Mouse (Mus musculus): ENCODE data around the gene Srsf10. TPM values are rescaled to one million over a fixed set of nuclear protein-coding genes. Genes with fewer than 3 reads are reported as not detected.

The Srsf10 gene
- polyA plus RNA-seq, 1 experiment from 2014 or later = 190 TPM

- no peak for ATAC-seq
- H3K36me3 ChIP-seq (ENCODE audit: control insufficient read depth, insufficient read depth, low read length) = no peaks in the 10 kb centered on the region
- no peak overlapping the region for H3K4me3 ChIP-seq (ENCODE audit: low read depth, low read length)
- no peak overlapping the region for H3K9ac ChIP-seq (ENCODE audit: low read depth, low read length)
- no peaks in the 10 kb centered on the region for H3K9me3 ChIP-seq (replicated peaks; ENCODE audit: control insufficient read depth, low read length, poor library complexity, severe bottlenecking)
- H3K4me1 ChIP-seq (ENCODE audit: control insufficient read depth, insufficient read depth, low read length) = peaks cover 25% of the 10 kb centered on the region
- H3K4me2 ChIP-seq (ENCODE audit: low read length) = no peak overlapping the region
- H3K27me3 ChIP-seq (ENCODE audit: control insufficient read depth, insufficient read depth, low read depth, low read length) = no peaks in the 10 kb centered on the region
- WGBS = 78% methylated on average over 11 of the region's 11 CpGs
- peak overlapping the region; percentile 15; the same call in 1 of the 2 replicates for H3K27ac ChIP-seq (ENCODE audit: low read length)
Measured at GRCm38 (mm10) chr4:135832070-135832469, 23.5 kb upstream of the Srsf10 start.

- WGBS = 31% methylated on average over 12 of the region's 12 CpGs
- no peaks in the 10 kb centered on the region for H3K36me3 ChIP-seq (ENCODE audit: control insufficient read depth, insufficient read depth, low read length)
- H3K4me3 ChIP-seq (ENCODE audit: low read depth, low read length) = no peak overlapping the region
- peak overlapping the region; percentile 7; the same call in 1 of the 2 replicates for H3K4me2 ChIP-seq (ENCODE audit: low read length)
- peak overlapping the region; percentile 87 for H3K27ac ChIP-seq (ENCODE audit: low read length)
- H3K4me1 ChIP-seq (ENCODE audit: control insufficient read depth, insufficient read depth, low read length) = peaks cover 23% of the 10 kb centered on the region
- H3K9ac ChIP-seq (ENCODE audit: low read depth, low read length) = peak overlapping the region; percentile 40; the same call in 1 of the 2 replicates
- no peaks in the 10 kb centered on the region for H3K27me3 ChIP-seq (ENCODE audit: control insufficient read depth, insufficient read depth, low read depth, low read length)
- peak; percentile 82 for ATAC-seq
- H3K9me3 ChIP-seq (replicated peaks; ENCODE audit: control insufficient read depth, low read length, poor library complexity, severe bottlenecking) = no peaks in the 10 kb centered on the region
Measured at GRCm38 (mm10) chr4:135833301-135834123, 22.0 kb upstream of the Srsf10 start.

GRCm38 (mm10) chr4:135834124-135834717, 21.3 kb upstream of the Srsf10 start:
- no peak for ATAC-seq
- 0 out of 2 replicates have a peak overlapping the region, but pooled peaks have one; percentile 14 for H3K9ac ChIP-seq (ENCODE audit: low read depth, low read length)
- H3K4me3 ChIP-seq (ENCODE audit: low read depth, low read length) = no peak overlapping the region

GRCm38 (mm10) chr4:135838925-135839292, 16.6 kb upstream of the Srsf10 start:
- H3K4me1 ChIP-seq (ENCODE audit: control insufficient read depth, insufficient read depth, low read length) = peaks cover 3% of the 10 kb centered on the region
- no peak overlapping the region for H3K4me3 ChIP-seq (ENCODE audit: low read depth, low read length)
- no peak for ATAC-seq
- no peaks in the 10 kb centered on the region for H3K36me3 ChIP-seq (ENCODE audit: control insufficient read depth, insufficient read depth, low read length)
- H3K27me3 ChIP-seq (ENCODE audit: control insufficient read depth, insufficient read depth, low read depth, low read length) = no peaks in the 10 kb centered on the region
- no peaks in the 10 kb centered on the region for H3K9me3 ChIP-seq (replicated peaks; ENCODE audit: control insufficient read depth, low read length, poor library complexity, severe bottlenecking)
- no peak overlapping the region for H3K27ac ChIP-seq (ENCODE audit: low read length)
- 79% methylated on average over 3 of the region's 3 CpGs for WGBS
- no peak overlapping the region for H3K4me2 ChIP-seq (ENCODE audit: low read length)
- H3K9ac ChIP-seq (ENCODE audit: low read depth, low read length) = no peak overlapping the region

More at GRCm38 (mm10) chr4:135834124-135834717, 21.3 kb upstream of the Srsf10 start:
- Histone ChIP-seq H3K4me2 (ENCODE audit: low read length) (peak overlapping the region; percentile 7; the same call in 1 of the 2 replicates), H3K27ac (ENCODE audit: low read length) (peak overlapping the region; percentile 87), H3K36me3 (ENCODE audit: control insufficient read depth, insufficient read depth, low read length) (no peaks in the 10 kb centered on the region), H3K27me3 (ENCODE audit: control insufficient read depth, insufficient read depth, low read depth, low read length) (no peaks in the 10 kb centered on the region), H3K9me3 (replicated peaks; ENCODE audit: control insufficient read depth, low read length, poor library complexity, severe bottlenecking) (no peaks in the 10 kb centered on the region), H3K4me1 (ENCODE audit: control insufficient read depth, insufficient read depth, low read length) (peaks cover 21% of the 10 kb centered on the region)
- 87% methylated on average over 8 of the region's 8 CpGs for WGBS

- no peak overlapping the region for H3K4me2 ChIP-seq (ENCODE audit: low read length)
- no peaks in the 10 kb centered on the region for H3K36me3 ChIP-seq (ENCODE audit: control insufficient read depth, insufficient read depth, low read length)
- 89% methylated on average over 21 of the region's 21 CpGs for WGBS
- H3K9me3 ChIP-seq (replicated peaks; ENCODE audit: control insufficient read depth, low read length, poor library complexity, severe bottlenecking) = no peaks in the 10 kb centered on the region
- no peak overlapping the region for H3K9ac ChIP-seq (ENCODE audit: low read depth, low read length)
- H3K4me1 ChIP-seq (ENCODE audit: control insufficient read depth, insufficient read depth, low read length) = no peaks in the 10 kb centered on the region
- no peak overlapping the region for H3K4me3 ChIP-seq (ENCODE audit: low read depth, low read length)
- no peak for ATAC-seq
- no peaks in the 10 kb centered on the region for H3K27me3 ChIP-seq (ENCODE audit: control insufficient read depth, insufficient read depth, low read depth, low read length)
- H3K27ac ChIP-seq (ENCODE audit: low read length) = no peak overlapping the region
Measured at GRCm38 (mm10) chr4:135839293-135840011, 16.1 kb upstream of the Srsf10 start.

- Histone ChIP-seq H3K9me3 (replicated peaks; ENCODE audit: control insufficient read depth, low read length, poor library complexity, severe bottlenecking) (no peaks in the 10 kb centered on the region), H3K4me2 (ENCODE audit: low read length) (no peak overlapping the region), H3K27me3 (ENCODE audit: control insufficient read depth, insufficient read depth, low read depth, low read length) (no peaks in the 10 kb centered on the region), H3K27ac (ENCODE audit: low read length) (no peak overlapping the region), H3K4me1 (ENCODE audit: control insufficient read depth, insufficient read depth, low read length) (no peaks in the 10 kb centered on the region), H3K9ac (ENCODE audit: low read depth, low read length) (no peak overlapping the region), H3K4me3 (ENCODE audit: low read depth, low read length) (no peak overlapping the region), H3K36me3 (ENCODE audit: control insufficient read depth, insufficient read depth, low read length) (no peaks in the 10 kb centered on the region)
- 83% methylated on average over 6 of the region's 6 CpGs for WGBS
- no peak for ATAC-seq
Measured at GRCm38 (mm10) chr4:135844400-135844799, 11.1 kb upstream of the Srsf10 start.

GRCm38 (mm10) chr4:135847581-135847980, 8.0 kb upstream of the Srsf10 start:
- Histone ChIP-seq H3K36me3 (ENCODE audit: control insufficient read depth, insufficient read depth, low read length) (no peaks in the 10 kb centered on the region), H3K9ac (ENCODE audit: low read depth, low read length) (no peak overlapping the region), H3K27ac (ENCODE audit: low read length) (no peak overlapping the region), H3K4me2 (ENCODE audit: low read length) (no peak overlapping the region), H3K9me3 (replicated peaks; ENCODE audit: control insufficient read depth, low read length, poor library complexity, severe bottlenecking) (no peaks in the 10 kb centered on the region), H3K4me3 (ENCODE audit: low read depth, low read length) (no peak overlapping the region), H3K27me3 (ENCODE audit: control insufficient read depth, insufficient read depth, low read depth, low read length) (no peaks in the 10 kb centered on the region), H3K4me1 (ENCODE audit: control insufficient read depth, insufficient read depth, low read length) (peaks cover 7% of the 10 kb centered on the region)
- ATAC-seq = no peak
- 66% methylated on average over 5 of the region's 5 CpGs for WGBS

- Histone ChIP-seq H3K9ac (ENCODE audit: low read depth, low read length) (peak overlapping the region; percentile 38; the same call in 1 of the 2 replicates), H3K9me3 (replicated peaks; ENCODE audit: control insufficient read depth, low read length, poor library complexity, severe bottlenecking) (no peaks in the 10 kb centered on the region), H3K27me3 (ENCODE audit: control insufficient read depth, insufficient read depth, low read depth, low read length) (no peaks in the 10 kb centered on the region), H3K4me2 (ENCODE audit: low read length) (peak overlapping the region; percentile 29), H3K36me3 (ENCODE audit: control insufficient read depth, insufficient read depth, low read length) (no peaks in the 10 kb centered on the region), H3K27ac (ENCODE audit: low read length) (peak overlapping the region; percentile 59), H3K4me3 (ENCODE audit: low read depth, low read length) (no peak overlapping the region), H3K4me1 (ENCODE audit: control insufficient read depth, insufficient read depth, low read length) (peaks cover 14% of the 10 kb centered on the region)
- ATAC-seq = peak; percentile 69; the same call in 1 of the 2 replicates
- 21% methylated on average over 13 of the region's 13 CpGs for WGBS
Measured at GRCm38 (mm10) chr4:135850411-135851095, 5.0 kb upstream of the Srsf10 start.

All from midbrain, embryonic 16.5 days (tissue).